Mouse (Mus musculus) E14TG2a.4 (cell line): ENCODE measurements around the gene Lman2l.

Experiments
- CTCF ChIP-seq: conservative IDR thresholded peaks from 2 replicates; pipeline ENCODE4 v1.5.1; 2014; ENCODE audit warnings: low read length
- POU5F1 ChIP-seq: IDR thresholded peaks from 2 replicates; pipeline ENCODE4 v1.6.1; 2014; ENCODE audit warnings: low read length, borderline replicate concordance

DNA sequence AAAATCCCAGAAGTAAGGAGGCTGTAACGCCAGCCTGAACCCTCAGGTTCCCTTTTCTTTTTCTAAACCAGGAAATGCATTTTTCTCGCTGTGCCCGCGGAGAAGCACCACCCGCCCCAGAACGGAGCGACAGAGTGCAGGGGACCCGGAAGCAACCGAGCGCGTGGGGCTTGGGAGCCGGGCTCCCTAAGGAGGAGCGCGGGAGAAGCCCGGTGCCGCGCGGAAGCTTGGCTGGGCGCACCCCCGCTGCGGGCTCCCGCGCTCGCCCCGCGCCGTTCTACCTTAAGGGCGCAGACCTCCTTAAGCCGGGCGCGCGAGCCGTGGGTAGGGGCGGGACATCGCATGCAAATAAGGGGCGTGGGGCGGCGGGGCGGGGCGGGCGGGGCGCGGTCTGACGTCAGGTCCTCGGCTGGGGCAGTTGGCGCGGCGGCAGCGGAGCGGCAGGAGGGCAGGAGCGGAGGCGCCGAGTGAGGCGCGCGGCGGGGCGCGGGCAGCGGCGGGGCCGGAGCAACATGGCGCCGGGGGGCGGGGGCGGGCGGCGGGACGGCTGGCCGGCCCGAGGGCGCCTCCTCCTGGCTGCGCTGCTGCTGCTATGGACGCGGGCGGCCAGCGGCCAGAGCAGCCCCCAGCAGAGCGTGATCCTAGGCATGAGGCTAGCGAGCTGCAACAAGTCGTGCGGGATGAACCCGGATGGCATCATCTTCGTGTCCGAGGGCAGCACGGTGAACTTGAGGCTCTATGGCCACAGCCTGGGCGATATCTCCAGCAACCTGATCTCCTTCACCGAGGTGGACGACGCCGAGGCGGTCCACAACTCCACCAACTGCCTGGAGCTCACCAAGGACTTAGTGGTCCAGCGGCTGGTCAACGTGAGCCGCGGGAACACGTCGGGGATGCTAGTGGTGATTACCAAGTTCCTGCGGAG lies 26.4 kb upstream of the Lman2l start, which contains the start of gene Cnnm4:
- TF ChIP-seq CTCF: no peak
- TF ChIP-seq POU5F1: no peak
